Mouse (Mus musculus) R1 (cell line): Measurements from ENCODE around the gene Mmab.

Experiments used
- DNase-seq: peaks from one replicate; pipeline ENCODE4 v3.0.0-alpha.2; 2018; ENCODE audit warnings: low read depth, low spot score

The Mmab gene

DNA sequence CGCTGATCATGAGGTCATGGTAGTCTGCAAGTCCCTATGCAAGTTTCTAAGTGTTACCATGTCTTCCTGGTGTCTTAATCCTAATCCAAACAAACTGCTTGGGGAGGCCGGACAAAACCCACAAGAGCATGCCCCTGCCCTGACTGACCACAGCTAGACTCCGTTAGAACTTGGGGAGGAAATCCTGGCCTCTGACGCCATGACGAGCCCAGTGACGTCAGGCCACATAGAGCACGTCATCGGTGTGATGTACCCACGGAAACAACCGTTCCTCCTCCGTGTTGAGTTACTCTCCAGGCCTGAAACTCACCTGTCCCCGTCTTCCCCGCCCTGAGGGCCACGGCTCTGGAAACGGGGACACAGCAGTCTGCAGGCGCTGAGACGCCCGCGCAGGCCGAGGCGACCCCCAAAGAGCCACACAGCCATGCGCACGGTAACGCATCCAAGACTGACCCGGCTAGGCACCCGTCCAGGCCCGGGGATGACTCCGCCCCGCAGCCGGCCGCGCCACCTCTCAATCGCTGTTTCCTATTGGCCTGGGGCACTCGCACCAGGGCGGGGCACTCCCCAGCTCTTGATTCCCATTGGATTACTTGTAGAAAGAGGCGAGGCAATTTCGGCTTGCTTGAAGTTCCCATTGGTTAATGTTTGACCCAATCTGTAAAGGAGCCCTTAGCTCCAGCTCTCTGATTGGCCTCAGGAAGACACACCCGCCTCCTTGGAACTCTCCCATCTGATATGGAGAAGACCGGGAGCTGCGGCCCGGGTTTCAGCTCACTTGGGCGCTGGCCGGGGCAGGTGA is at the start of gene Mmab, which contains the start of gene Mvk:
TSS of gene Mmab (minus strand) at position 495 of the 802 bp plus-strand sequence.
TSS of gene Mvk (plus strand) at position 704 of the 802 bp plus-strand sequence.
- peak; percentile 100 for DNase-seq

GRCm38 (mm10) chr5:114490241-114490640 is 46.4 kb upstream of the Mmab start:
- DNase-seq: peak; percentile 84

- no peak for DNase-seq
These were observed 45.7 kb upstream of the Mmab start for GRCm38 (mm10) chr5:114489570-114489969.

GRCm38 (mm10) chr5:114485685-114486084 is 41.8 kb upstream of the Mmab start:
- DNase-seq: peak; percentile 91

GRCm38 (mm10) chr5:114482587-114483011 is 38.7 kb upstream of the Mmab start:
- DNase-seq: peak; percentile 47

GRCm38 (mm10) chr5:114478267-114478666 is 34.4 kb upstream of the Mmab start:
- no peak for DNase-seq

DNA sequence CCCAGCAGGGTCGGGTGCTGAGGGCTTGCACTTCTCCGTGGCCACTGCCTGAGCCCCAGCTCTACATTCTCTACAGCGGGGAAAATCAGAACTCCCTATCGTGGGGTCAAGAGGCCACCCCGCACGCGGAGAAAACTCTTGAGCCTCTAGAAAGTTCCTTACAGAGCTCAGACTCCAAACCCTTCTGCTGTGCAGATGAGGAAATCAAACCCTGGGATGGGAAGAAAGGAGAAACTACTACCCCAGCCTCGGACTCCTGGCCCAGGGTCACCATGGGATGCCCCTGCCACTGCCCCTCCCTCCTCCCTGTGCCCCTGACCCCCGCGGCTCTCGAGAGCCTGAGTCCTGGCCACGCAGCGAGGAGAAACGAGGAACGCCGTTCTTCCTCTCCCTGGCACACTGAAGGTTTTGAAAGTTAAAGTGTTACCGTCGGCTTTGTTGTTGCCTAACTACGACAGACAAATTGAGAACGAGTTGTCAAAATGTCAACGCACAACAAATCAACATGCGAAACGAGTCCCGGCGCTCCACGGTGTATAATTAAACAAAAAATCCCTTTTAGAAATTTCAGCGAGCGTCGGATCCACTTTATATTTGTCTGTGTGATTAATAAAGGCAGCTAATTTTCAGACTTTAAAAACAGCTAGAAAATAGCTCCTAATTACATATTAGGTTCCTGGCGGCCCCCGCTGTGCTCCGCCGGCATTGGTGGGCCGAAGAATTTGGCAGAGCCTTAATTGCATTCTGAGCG is 31.1 kb upstream of the Mmab start:
- no peak for DNase-seq

DNA sequence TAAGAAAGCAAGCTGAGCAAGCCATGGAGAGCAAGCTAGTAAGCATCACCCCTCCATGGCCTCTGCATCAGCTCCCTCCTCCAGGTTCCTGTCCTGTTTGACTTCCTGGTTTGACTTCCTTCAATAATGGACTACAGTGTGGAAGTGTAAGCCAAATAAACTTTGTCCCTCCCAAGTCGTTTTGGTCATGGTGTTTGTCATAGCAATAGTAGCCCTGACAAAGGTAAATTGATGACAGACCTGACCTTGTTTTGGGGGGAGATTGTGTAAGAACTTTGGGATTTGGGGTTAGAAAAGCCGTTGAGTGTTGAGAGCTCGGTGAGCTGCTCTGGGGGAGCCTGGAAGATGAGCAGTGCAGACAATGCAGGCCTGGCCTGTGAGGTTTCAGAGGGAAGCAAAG is 26.5 kb upstream of the Mmab start:
- no peak for DNase-seq

- no peak for DNase-seq
These were observed 24.1 kb upstream of the Mmab start for GRCm38 (mm10) chr5:114468007-114468406.

GRCm38 (mm10) chr5:114467430-114467829 is 23.6 kb upstream of the Mmab start:
- peak; percentile 78 for DNase-seq

DNA sequence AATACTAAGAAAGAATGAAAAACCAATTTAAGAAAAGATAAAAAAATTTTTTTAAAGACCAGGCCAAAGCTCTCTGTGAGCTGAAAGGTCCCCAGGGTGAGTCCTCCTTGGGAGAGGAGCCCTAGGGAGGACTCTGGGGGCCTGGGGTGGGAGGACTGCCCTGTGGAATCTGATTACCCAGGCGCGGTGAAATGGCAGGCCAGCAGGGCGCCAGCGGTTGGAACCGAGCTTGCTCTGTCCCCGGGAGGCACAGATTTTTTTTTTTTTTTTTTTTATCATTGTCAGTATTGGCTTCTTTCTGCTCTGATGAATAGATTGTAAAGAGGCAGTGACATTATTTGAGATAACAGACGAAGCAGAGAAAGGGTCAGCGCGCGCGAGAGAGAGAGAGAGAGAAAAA is 23.2 kb upstream of the Mmab start:
- no peak for DNase-seq

DNA sequence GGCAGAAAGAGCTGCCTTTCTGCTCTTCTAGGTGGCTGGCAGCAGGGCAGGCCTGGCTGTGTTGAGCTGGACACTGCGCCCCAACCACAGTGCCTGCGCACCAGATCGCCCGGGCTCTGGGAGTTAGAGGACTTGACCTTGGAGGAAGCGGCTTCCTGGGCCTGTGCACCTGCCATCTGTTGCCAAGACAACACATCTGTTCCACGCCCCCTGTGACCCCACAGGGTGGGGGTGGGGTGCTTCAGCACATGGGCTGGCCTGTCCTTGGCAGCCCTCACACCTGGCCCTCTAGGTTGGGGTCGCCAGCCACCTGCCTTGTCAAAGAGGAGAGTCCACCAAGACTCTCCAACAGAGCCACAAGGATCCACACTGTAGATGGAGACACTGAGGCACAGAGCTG is 21.8 kb upstream of the Mmab start:
- DNase-seq: peak; percentile 70

DNA sequence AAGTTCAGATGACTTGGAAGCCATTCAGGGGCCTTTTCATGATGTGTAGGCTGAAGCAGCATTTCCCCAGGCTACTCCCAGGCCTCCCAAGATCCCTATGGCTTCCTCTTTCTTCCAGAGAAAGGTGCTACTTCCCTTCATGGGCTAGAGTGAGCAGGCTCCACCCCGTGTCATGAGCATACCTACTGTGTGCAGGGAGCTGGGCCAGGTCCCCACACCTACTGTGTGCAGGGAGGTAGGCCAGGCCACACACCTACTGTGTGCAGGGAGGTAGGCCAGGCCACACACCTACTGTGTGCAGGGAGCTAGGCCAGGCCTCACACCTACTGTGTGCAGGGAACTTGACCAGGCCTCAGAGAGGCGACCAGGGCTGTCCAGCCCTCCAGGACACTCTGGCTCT is 20.7 kb upstream of the Mmab start:
- no peak for DNase-seq

- peak; percentile 58 for DNase-seq
These were observed 18.5 kb upstream of the Mmab start for GRCm38 (mm10) chr5:114462067-114463040.

DNA sequence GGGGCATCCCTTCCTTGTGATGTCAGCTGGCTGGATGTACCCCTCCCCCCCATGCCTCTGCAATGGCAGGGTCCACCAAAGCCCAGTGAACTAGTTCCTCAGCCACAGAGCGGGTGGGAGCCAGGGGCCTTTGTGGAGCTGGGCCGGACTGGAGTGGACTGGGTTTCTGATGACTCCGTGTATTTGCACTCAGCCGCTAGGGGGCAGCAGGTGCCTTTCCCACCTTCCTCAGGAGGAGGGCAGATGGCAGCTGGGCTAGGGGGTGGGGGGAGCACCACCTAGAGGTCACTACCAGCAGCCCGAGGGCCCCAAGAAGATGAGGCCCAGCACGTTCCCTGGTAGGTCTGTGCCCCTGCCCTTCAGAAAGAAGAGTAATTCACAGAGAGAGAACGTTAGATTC is 17.4 kb upstream of the Mmab start:
- DNase-seq: peak; percentile 82

GRCm38 (mm10) chr5:114456995-114457605 is 13.2 kb upstream of the Mmab start:
- DNase-seq: peak; percentile 13

DNA sequence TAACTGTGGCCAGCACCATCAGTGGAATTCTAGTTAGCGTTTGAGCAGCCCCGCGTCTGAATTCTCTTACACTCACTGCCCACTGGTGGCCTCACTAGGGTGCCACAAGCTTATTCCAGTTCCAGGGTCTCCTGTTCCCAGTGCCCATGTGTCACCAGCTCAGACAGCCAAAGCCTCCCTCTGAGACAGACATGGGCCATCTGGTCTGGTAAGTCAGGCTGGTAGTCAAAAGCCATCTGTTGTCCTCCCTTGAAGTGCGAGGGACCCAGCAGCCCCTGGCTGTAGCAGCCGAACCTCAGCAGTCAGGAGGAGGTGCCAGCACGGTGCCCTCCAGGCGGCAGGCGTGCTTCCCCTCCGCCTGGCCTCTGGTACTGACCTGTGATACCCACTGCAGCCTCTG is 12.4 kb upstream of the Mmab start:
- DNase-seq: no peak

DNA sequence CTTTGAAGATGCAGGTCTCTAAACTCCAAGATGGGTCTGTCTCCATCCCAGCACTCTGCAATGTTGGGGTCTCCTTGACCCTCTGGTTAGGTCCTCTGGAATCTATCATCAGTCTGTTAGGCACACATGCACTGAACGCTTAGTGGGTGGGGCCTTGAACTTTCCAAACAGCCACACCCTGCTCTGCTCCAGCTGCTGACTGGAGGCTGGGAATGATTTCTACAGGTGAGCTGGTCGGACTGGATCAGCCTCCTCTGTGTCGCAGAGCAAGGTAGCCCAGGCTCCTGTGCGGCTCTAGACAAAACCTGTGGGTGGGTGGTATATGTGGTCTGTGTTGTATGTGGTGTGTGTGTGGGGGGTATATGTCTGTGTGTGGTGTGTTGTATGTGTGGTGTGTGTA is 5.2 kb upstream of the Mmab start:
- no peak for DNase-seq

GRCm38 (mm10) chr5:114444368-114444692 is 470 bp upstream of the Mmab start:
- DNase-seq: no peak

DNA sequence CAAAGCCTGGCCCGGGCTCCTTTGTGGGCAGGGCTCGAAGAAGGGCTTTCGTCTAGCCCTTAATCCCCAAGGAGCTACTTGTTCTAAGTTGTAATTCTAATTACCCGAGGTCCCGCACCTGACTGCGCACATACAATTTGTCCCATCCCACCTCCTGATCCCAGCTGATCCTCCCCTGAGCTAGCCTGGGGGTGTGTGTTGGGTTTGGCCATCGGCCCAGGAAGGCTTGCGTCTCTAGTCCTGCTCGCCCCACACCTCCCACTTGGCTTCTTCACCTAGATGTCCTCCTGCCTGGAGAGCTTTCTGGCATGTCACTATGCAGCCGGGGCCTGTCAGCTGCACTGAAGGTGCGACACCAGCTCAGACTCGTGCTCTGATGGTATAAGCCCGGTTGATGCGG is 8.3 kb downstream of the Mmab start:
- DNase-seq: no peak

DNA sequence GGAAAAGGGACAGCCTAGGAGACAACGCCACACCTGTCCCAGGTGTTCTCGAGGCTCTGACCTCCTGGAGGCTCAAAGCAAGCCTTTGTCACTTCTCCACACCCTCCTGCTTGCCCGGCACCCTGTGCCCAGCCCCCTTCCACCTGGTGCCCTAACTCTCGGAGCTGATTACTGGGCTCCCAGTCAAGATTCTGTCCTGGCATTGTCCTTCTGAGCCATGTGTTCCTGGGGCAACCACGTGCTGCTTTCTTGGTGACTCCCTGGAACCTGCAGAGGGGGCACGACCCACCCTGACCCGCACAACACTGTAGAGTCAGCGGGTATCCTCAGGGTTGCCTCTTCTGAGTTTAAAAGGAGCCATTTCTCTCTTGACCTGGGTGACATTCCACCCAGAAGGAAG is 9.5 kb downstream of the Mmab start:
- no peak for DNase-seq
